Mouse (Mus musculus): Measurements from ENCODE around the gene Slc25a21.

DNA sequence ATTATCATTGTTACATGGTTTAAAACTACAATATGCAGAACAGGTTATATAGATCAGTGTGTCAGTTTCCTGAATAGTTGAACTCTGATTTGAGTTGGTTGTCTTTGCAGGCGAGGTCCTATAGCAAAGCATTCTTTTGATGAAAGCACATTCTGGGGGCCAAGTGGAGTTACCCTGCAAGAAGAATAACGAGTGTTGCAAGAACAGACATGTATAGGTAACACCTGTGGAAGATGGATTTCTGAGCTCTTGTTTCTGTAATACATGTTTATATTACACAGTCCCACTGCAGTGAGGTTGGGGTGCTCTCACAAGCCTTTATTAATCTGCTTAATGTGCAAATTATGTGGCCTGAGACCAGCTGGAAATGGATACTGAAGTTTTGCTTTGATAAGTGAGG is 375.1 kb downstream of the Slc25a21 start:
- TF ChIP-seq CTCF (IDR thresholded peaks at IDR 0.05; ENCODE audit: low read depth, low read length), result no peak
- no peak for TF ChIP-seq POLR2A (IDR thresholded peaks at IDR 0.05; ENCODE audit: extremely low read depth, insufficient read depth, low read length)
